Mouse (Mus musculus) C2C12 (cell line): Measurements from ENCODE around the gene Nr1d1.

Source experiments
- CTCF ChIP-seq: IDR thresholded peaks from one replicate; pipeline ENCODE4 v1.5.1; 2011; ENCODE audit not compliant: control insufficient read depth, insufficient read depth, insufficient read length
- MAX ChIP-seq: IDR thresholded peaks from one replicate; pipeline ENCODE4 v1.6.1; 2011; ENCODE audit warnings: mild to moderate bottlenecking, control low read depth
- USF1 ChIP-seq: IDR thresholded peaks from one replicate; pipeline ENCODE4 v1.6.1; 2011; ENCODE audit warnings: low read depth, mild to moderate bottlenecking, control low read depth, moderate library complexity

GRCm38 (mm10) chr11:98745932-98746853 is 28.9 kb downstream of the Nr1d1 start:
- TF ChIP-seq CTCF (no peak), USF1 (no peak), MAX (no peak)
